Mouse (Mus musculus): ENCODE results near the gene Cep70. TPM values are rescaled to one million over a fixed set of nuclear protein-coding genes. Genes with fewer than 3 reads are reported as not detected.

Cep70 gene
- total RNA-seq (2021), result 10 to 100 TPM; 15.8 to 29.3 TPM

DNA sequence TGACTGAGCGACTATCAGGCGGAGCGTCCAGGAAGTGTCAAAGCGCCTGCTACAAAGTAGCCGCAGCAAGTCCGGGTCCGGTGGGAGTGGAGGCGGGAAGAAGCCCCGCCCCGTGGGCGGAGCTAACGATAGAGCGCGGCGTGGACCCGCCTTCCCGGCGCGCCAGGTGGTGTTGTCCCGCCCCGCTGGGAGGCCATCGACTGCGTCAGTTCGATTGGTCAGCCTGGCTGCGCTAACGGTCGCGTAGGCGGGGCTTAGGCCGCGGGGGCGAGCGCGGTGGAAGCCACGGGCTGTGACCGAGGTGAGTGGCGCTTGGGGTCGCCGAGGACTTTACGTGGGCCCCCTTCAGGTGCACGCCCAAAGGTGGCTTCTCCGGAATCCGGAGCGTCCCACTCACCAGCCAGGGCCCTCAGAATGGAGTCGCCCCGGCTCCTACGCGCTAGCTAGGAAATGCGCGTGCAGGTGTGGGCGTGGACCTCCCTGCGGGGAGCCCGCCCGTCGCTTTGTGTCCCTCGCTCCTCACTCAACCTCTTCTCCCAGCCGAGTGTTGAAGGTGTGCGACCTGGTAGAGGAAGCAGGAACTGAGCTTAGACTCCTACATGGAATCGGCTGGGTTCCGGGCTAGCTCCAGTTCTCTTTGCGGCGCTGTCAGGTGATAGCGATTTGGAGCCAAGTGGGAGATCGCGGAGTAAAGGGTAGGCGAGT lies at the start of gene Cep70:
Gene Cep70, plus strand, starts transcription at position 178 of the 705 bp plus-strand sequence.
- peak; percentile 89 to 92 for DNase-seq (ENCODE audit: extremely low spot score in 1 of 2, low spot score in 1 of 2)

- DNase-seq (ENCODE audit: extremely low spot score in 1 of 2, low spot score in 1 of 2), result no peak
Measured at GRCm38 (mm10) chr9:99212643-99213042, 30.5 kb upstream of the Cep70 start.

DNA sequence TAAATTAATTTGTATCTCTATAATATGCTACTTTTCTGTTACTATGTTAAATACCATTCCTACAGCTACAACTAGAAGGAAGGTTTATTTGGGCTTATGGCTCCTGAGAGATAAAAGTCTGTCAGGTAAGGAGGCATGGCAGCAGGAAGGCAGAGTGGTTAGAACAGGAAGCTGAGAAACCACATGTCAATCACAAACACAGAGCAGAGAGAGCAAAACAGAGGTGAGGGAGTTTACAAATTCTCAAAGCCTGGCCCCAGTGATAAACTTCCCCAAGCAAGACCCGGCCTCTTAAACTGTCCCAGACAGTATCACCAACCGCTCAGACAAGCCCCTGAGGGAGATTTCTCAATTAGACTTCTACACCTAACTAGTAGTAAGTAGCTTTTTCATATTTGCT lies 27.0 kb upstream of the Cep70 start:
- DNase-seq (ENCODE audit: extremely low spot score in 1 of 2, low spot score in 1 of 2), result no peak

GRCm38 (mm10) chr9:99217999-99218719 lies 25.0 kb upstream of the Cep70 start:
- DNase-seq (ENCODE audit: extremely low spot score in 1 of 2, low spot score in 1 of 2), result no peak

DNA sequence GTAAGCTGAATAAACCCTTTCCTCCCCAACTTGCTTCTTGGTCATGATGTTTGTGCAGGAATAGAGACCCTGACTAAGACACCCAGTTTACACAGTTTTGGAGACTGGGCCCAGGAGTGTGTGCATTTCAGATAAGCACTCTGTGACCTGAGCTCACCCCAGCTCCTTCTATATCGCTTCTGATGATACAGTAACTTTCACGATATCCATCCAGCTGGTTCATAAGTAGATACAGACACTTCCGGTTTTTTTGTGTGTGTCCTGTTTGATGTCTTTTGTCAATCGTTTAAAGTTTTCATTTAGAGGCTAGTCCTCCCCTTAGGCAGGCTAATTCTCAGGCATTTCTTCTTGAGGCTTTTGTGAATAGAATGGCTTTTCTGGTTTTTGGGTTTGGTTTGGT lies 21.5 kb upstream of the Cep70 start:
- DNase-seq (ENCODE audit: extremely low spot score in 1 of 2, low spot score in 1 of 2), result no peak

DNA sequence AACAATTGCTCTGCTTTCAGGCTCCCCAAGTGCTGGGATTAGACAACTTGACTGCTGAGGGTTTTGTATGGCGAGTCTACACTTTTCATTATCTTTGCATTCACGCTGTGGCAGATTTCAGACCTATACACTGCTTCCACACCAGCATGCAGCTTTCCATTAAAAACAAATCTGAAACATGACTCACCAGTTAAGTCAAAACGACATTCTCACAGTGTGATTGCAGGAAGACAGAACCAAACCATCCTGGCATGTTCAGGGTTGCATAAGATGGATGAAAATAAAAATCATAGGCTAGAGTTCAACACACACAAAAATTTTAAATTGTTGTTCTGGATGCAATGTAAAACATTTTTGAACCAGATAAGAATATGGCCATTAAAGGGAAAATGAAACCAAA lies 18.6 kb upstream of the Cep70 start:
- DNase-seq (ENCODE audit: extremely low spot score in 1 of 2, low spot score in 1 of 2), result no peak

GRCm38 (mm10) chr9:99229450-99229849 lies 13.7 kb upstream of the Cep70 start:
- DNase-seq (ENCODE audit: extremely low spot score in 1 of 2, low spot score in 1 of 2), result no peak

GRCm38 (mm10) chr9:99237139-99237538 lies 6.0 kb upstream of the Cep70 start, which contains the start of gene Faiml:
Faiml (minus strand) TSS chr9:99237239.
- no peak for DNase-seq (ENCODE audit: extremely low spot score in 1 of 2, low spot score in 1 of 2)

DNA sequence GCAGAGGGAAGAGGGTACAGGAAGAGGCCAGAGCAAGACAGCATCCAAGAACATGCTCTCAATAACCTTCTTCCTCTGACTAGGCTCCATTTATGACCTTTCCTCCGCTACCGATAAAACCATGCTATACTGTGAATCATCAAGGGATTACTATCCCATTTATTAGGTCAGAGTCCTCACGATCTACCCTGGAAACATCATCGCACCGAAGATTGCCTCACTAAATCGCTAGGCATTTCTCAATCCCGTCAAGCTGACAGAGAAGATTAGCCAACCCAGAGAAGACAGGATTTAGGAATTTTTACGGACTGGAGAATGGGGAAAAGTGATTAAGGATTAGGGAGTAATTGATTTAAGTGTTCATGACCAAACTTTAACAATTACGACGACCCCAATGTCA lies 4.9 kb upstream of the Cep70 start:
- no peak for DNase-seq (ENCODE audit: extremely low spot score in 1 of 2, low spot score in 1 of 2)

GRCm38 (mm10) chr9:99239256-99239655 lies 3.9 kb upstream of the Cep70 start:
- DNase-seq (ENCODE audit: extremely low spot score in 1 of 2, low spot score in 1 of 2), result no peak

DNA sequence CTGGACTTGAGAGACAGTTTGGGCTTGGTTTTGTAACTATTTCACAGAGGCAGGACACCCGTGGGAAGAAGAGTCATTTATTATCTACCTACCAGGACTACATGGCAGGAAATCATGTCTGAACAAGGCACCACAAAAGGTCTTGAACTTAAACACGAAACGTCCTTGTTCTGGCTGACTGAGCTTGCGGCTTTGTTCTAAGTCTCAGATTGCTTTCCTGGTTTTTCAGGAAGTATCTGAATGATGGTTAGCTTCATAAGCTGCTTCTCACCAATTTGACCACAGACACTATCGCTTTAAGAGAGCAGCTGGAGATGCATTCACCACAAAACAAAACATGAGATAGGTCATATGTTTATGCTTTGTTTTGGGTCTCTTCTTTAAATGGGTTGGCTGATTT lies 2.6 kb upstream of the Cep70 start:
- no peak for DNase-seq (ENCODE audit: extremely low spot score in 1 of 2, low spot score in 1 of 2)

DNA sequence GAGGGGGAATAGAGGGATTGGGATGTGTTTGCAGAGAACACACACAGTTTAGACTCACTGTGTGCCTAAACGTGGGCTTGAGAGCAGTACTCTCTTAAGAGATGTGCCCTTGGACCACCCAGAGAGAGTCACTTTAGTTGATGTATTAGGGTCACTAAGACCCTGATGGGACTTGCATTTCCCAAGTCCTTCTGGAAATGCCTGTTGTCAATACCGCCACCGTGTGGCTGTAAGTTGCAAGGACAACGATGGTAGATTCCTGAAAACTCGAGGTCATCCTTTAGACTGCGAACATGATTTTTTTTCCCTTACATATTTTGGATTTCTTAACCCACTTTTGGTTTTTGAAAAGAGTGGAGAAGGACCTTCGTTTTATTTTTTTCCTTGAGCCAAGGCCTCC lies 1.1 kb upstream of the Cep70 start:
- DNase-seq (ENCODE audit: extremely low spot score in 1 of 2, low spot score in 1 of 2), result peak; percentile 28 to 67

- DNase-seq (ENCODE audit: extremely low spot score in 1 of 2, low spot score in 1 of 2), result peak; percentile 7 to 11
Measured at GRCm38 (mm10) chr9:99242533-99243189, 506 bp upstream of the Cep70 start.

GRCm38 (mm10) chr9:99243895-99244293 lies 727 bp downstream of the Cep70 start:
- DNase-seq (ENCODE audit: extremely low spot score in 1 of 2, low spot score in 1 of 2), result no peak

- peak in 1 of 2 experiments; percentile 5 for DNase-seq (ENCODE audit: extremely low spot score in 1 of 2, low spot score in 1 of 2)
Measured at GRCm38 (mm10) chr9:99248304-99248703, 5.1 kb downstream of the Cep70 start.

DNA sequence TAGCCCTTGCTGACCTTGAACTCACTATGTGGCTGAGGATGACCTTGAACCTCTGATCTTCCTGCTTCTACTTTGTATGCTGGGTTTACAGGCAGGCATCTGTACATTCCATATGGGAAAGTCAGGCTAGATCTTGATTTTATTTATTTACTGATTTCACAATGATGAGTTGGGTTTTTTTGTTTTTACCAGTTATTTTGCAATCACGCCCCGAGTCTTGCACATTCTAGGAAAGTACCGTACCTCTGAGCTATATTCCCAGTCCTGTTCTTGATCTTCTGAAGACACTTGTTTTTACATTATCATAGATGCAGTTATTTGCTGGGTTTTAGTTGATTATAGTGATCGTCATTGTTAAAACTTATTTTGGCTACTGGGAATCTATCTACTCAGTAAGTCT lies 5.7 kb downstream of the Cep70 start:
- no peak for DNase-seq (ENCODE audit: extremely low spot score in 1 of 2, low spot score in 1 of 2)

DNA sequence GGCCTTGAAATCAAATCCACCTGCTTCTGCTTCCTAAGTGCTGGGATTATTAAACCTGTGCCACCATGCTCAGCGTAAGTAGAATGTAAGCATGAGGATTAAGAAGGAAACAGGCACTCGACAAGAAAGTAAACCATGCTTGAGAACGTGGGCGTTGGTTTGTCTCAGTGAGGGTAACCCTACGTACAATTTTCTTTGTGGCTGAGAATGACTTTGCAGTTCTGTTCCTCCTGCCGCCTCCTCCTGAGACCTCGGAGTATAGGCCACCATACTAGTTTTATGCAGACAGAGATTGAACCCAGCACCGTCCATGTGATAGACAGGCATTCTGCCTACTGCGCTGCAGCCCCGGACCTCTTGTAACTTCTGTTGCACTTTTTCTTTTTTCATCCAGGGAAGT lies 10.7 kb downstream of the Cep70 start:
- DNase-seq (ENCODE audit: extremely low spot score in 1 of 2, low spot score in 1 of 2), result no peak

GRCm38 (mm10) chr9:99256206-99256605 lies 13.0 kb downstream of the Cep70 start:
- DNase-seq (ENCODE audit: extremely low spot score in 1 of 2, low spot score in 1 of 2), result no peak

GRCm38 (mm10) chr9:99256821-99257220 lies 13.7 kb downstream of the Cep70 start:
- no peak for DNase-seq (ENCODE audit: extremely low spot score in 1 of 2, low spot score in 1 of 2)

DNA sequence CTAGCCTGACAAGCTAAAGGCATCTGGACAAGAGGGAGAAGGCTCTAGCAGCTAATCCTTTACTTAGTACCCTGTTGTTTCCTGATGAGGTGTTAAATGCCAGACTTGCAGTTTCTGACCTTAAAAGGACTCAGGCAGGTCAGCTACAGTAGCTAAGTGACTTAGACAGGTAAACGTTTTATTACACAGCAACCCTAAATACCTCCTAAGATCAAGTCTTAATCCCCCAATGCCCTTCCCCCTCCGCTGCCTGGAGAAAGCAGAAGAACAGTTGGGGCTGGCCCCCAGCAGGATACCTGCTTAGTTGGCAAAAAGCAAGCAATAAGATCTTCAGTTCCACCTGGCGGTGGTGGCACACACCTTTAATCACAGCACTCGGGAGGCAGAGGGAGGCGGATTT lies 15.7 kb downstream of the Cep70 start:
- DNase-seq (ENCODE audit: extremely low spot score in 1 of 2, low spot score in 1 of 2), result no peak

- no peak for DNase-seq (ENCODE audit: extremely low spot score in 1 of 2, low spot score in 1 of 2)
Measured at GRCm38 (mm10) chr9:99304296-99304695, 61.1 kb downstream of the Cep70 start.
